Mouse (Mus musculus): ENCODE results near the gene Sowaha.

GRCm38 (mm10) chr11:53436338-53436737 lies 43.7 kb downstream of the Sowaha start:
- no peak for TF ChIP-seq POLR2A (IDR thresholded peaks at IDR 0.05; ENCODE audit: insufficient read depth, low read depth, low read length)
- no peak for TF ChIP-seq CTCF (IDR thresholded peaks at IDR 0.05; ENCODE audit: insufficient read depth, low read depth, low read length)
